Mouse (Mus musculus): ENCODE results near the gene Dynll1. TPM values are rescaled to one million over a fixed set of nuclear protein-coding genes. Genes with fewer than 3 reads are reported as not detected.

The Dynll1 gene
- polyA plus RNA-seq, 1 experiment: 496 TPM

DNA sequence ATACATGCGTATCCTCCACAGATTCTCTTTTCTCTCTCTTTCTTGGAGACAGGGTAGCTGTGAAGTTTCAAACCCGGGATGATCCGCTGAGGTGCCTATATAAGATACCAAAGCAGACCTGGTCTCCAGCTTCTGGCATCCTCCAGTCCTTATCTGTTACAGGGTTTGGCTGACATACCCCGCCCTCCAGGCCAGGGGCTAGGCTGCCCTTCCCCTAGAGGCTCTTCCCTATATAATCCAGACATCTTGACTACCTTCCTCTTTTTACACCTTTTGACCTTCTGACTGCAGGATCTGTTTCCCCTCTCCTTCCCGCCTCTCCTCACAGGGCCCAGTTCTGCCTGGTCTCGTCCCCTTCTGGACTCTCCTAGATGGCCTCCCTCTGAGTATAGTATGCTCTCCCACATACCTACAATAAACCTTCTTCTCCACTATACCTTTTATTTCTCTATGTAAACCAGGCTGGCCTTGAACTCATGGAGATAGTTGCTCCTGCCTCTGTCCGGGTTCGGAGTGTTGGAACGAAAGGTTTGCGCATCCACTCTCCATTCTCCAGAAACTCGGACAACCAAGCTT lies 25.5 kb upstream of the Dynll1 start:
- Histone ChIP-seq H3K27ac (ENCODE audit: control insufficient read depth, insufficient read depth, low read length) (peak overlapping the region; percentile 2; the same call in 1 of the 2 replicates), H3K27me3 (ENCODE audit: control insufficient read depth, insufficient read depth, low read length) (no peaks in the 10 kb centered on the region), H3K36me3 (ENCODE audit: control insufficient read depth, insufficient read depth, low read length) (peaks cover 9% of the 10 kb centered on the region; the same call in 1 of the 2 replicates), H3K4me1 (replicated peaks; ENCODE audit: control insufficient read depth, insufficient read depth, low read length) (peaks cover 10% of the 10 kb centered on the region), H3K4me3 (ENCODE audit: control insufficient read depth, insufficient read depth, low read length) (peak overlapping the region; percentile 76)
- 27% methylated on average over 11 of the region's 11 CpGs for WGBS
- TF ChIP-seq POLR2A (IDR thresholded peaks at IDR 0.05; ENCODE audit: control insufficient read depth, extremely low read depth, insufficient read depth, low read length, poor library complexity): no peak
- TF ChIP-seq CTCF (IDR thresholded peaks at IDR 0.05; ENCODE audit: borderline replicate concordance, control insufficient read depth, extremely low read depth, insufficient read depth, low read length, poor library complexity): no peak
- DNase-seq: no peak

- Histone ChIP-seq H3K4me3 (ENCODE audit: control insufficient read depth, insufficient read depth, low read length) (peak overlapping the region; percentile 83), H3K27ac (ENCODE audit: control insufficient read depth, insufficient read depth, low read length) (peak overlapping the region; percentile 45; the same call in 1 of the 2 replicates), H3K4me1 (replicated peaks; ENCODE audit: control insufficient read depth, insufficient read depth, low read length) (peaks cover 22% of the 10 kb centered on the region), H3K27me3 (ENCODE audit: control insufficient read depth, insufficient read depth, low read length) (no peaks in the 10 kb centered on the region), H3K36me3 (ENCODE audit: control insufficient read depth, insufficient read depth, low read length) (no peaks in the 10 kb centered on the region)
- TF ChIP-seq CTCF (IDR thresholded peaks at IDR 0.05; ENCODE audit: borderline replicate concordance, control insufficient read depth, extremely low read depth, insufficient read depth, low read length, poor library complexity): 0 out of 2 replicates have a peak, but pooled peaks have one; percentile 16
- TF ChIP-seq POLR2A (IDR thresholded peaks at IDR 0.05; ENCODE audit: control insufficient read depth, extremely low read depth, insufficient read depth, low read length, poor library complexity): no peak
- WGBS: 2% methylated on average over 22 of the region's 22 CpGs
- DNase-seq: peak; percentile 61
Observed at GRCm38 (mm10) chr5:115319004-115319940, 18.5 kb upstream of the Dynll1 start.

- WGBS: 25% methylated on average over 10 of the region's 10 CpGs
- peak overlapping the region; percentile 79 for H3K27ac ChIP-seq (ENCODE audit: control insufficient read depth, insufficient read depth, low read length)
- peaks cover 22% of the 10 kb centered on the region for H3K4me1 ChIP-seq (replicated peaks; ENCODE audit: control insufficient read depth, insufficient read depth, low read length)
- TF ChIP-seq POLR2A (IDR thresholded peaks at IDR 0.05; ENCODE audit: control insufficient read depth, extremely low read depth, insufficient read depth, low read length, poor library complexity) (no peak), CTCF (IDR thresholded peaks at IDR 0.05; ENCODE audit: borderline replicate concordance, control insufficient read depth, extremely low read depth, insufficient read depth, low read length, poor library complexity) (no peak)
- H3K4me3 ChIP-seq (ENCODE audit: control insufficient read depth, insufficient read depth, low read length): no peak overlapping the region
- H3K36me3 ChIP-seq (ENCODE audit: control insufficient read depth, insufficient read depth, low read length): no peaks in the 10 kb centered on the region
- no peaks in the 10 kb centered on the region for H3K27me3 ChIP-seq (ENCODE audit: control insufficient read depth, insufficient read depth, low read length)
- DNase-seq: peak; percentile 69
Observed at GRCm38 (mm10) chr5:115317645-115318328, 17.0 kb upstream of the Dynll1 start.

GRCm38 (mm10) chr5:115316968-115317644 lies 16.3 kb upstream of the Dynll1 start:
- 63% methylated on average over 14 of the region's 14 CpGs for WGBS
- no peak for TF ChIP-seq CTCF (IDR thresholded peaks at IDR 0.05; ENCODE audit: borderline replicate concordance, control insufficient read depth, extremely low read depth, insufficient read depth, low read length, poor library complexity)
- no peak for TF ChIP-seq POLR2A (IDR thresholded peaks at IDR 0.05; ENCODE audit: control insufficient read depth, extremely low read depth, insufficient read depth, low read length, poor library complexity)
- H3K27me3 ChIP-seq (ENCODE audit: control insufficient read depth, insufficient read depth, low read length): no peaks in the 10 kb centered on the region
- no peaks in the 10 kb centered on the region for H3K36me3 ChIP-seq (ENCODE audit: control insufficient read depth, insufficient read depth, low read length)
- peak overlapping the region; percentile 63 for H3K27ac ChIP-seq (ENCODE audit: control insufficient read depth, insufficient read depth, low read length)
- H3K4me3 ChIP-seq (ENCODE audit: control insufficient read depth, insufficient read depth, low read length): no peak overlapping the region
- DNase-seq: no peak
- H3K4me1 ChIP-seq (replicated peaks; ENCODE audit: control insufficient read depth, insufficient read depth, low read length): peaks cover 22% of the 10 kb centered on the region

DNA sequence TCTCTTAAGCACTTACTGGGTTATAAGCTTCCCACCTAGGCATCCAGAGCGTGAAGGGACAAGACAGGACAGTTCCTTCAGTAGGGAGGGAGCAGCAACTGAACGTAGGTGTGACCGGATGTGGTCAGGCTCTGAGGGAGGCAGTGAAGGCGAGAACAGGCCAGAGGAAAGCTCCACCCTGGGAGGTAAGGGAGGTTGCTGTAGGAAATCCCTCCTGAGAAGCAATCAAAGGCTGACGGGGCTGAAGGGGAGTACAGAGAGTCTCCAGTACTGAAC lies 12.8 kb upstream of the Dynll1 start:
- WGBS: 65% methylated on average over 5 of the region's 5 CpGs
- Histone ChIP-seq H3K27ac (ENCODE audit: control insufficient read depth, insufficient read depth, low read length) (no peak overlapping the region), H3K27me3 (ENCODE audit: control insufficient read depth, insufficient read depth, low read length) (no peaks in the 10 kb centered on the region), H3K4me1 (replicated peaks; ENCODE audit: control insufficient read depth, insufficient read depth, low read length) (peaks cover 14% of the 10 kb centered on the region), H3K36me3 (ENCODE audit: control insufficient read depth, insufficient read depth, low read length) (no peaks in the 10 kb centered on the region), H3K4me3 (ENCODE audit: control insufficient read depth, insufficient read depth, low read length) (no peak overlapping the region)
- TF ChIP-seq CTCF (IDR thresholded peaks at IDR 0.05; ENCODE audit: borderline replicate concordance, control insufficient read depth, extremely low read depth, insufficient read depth, low read length, poor library complexity) (no peak), POLR2A (IDR thresholded peaks at IDR 0.05; ENCODE audit: control insufficient read depth, extremely low read depth, insufficient read depth, low read length, poor library complexity) (no peak)
- no peak for DNase-seq
